Mouse (Mus musculus) layer of hippocampus, postnatal 36 days (tissue): ENCODE measurements around the gene 2310057J18Rik. TPM values are rescaled to one million over a fixed set of nuclear protein-coding genes. Genes with fewer than 3 reads are reported as not detected.
"Not testable (repeated sequence)": the region's sequence is repeated elsewhere in the genome, so short reads cannot be mapped to it uniquely, and the experiment has no call there.

Experiments used
- DNase-seq, 2 experiments: peaks; one replicate each; pipeline ENCODE4 v3.0.0; 2022
- total RNA-seq, 2 experiments: library from RNA; stranded (reverse); gene quantifications; 2 replicates each; pipeline ENCODE4 v1.2.3; 2021

The 2310057J18Rik gene
- not detected for total RNA-seq

GRCm38 (mm10) chr10:28986203-28986602 lies at the start of gene 2310057J18Rik:
Gene 2310057J18Rik, minus strand, starts transcription at chr10:28986303.
- DNase-seq = no peak

GRCm38 (mm10) chr10:29029960-29030359 lies 43.9 kb upstream of the 2310057J18Rik start:
- not testable (repeated sequence) for DNase-seq

GRCm38 (mm10) chr10:29019496-29020270 lies 33.6 kb upstream of the 2310057J18Rik start:
- no peak for DNase-seq

- no peak for DNase-seq
These were observed 11.7 kb upstream of the 2310057J18Rik start for GRCm38 (mm10) chr10:28997776-28998175.

GRCm38 (mm10) chr10:28988990-28989389 lies 2.9 kb upstream of the 2310057J18Rik start:
- no peak for DNase-seq

GRCm38 (mm10) chr10:28968189-28968588 lies 17.9 kb downstream of the 2310057J18Rik start:
- no peak for DNase-seq

- DNase-seq = peak; percentile 20 to 55
These were observed 31.0 kb downstream of the 2310057J18Rik start for GRCm38 (mm10) chr10:28955138-28955537.

- DNase-seq = no peak
These were observed 31.6 kb downstream of the 2310057J18Rik start for GRCm38 (mm10) chr10:28954515-28954914.

Other genes with a start within 250 kb of the 2310057J18Rik start
- gene Soga3, start 157.5 kb upstream of the 2310057J18Rik start, total RNA-seq = 100 to 1,000 TPM; 168 to 172 TPM
- 10 to 100 TPM; 27.7 to 29.2 TPM for gene Gm49353, start 212.7 kb upstream of the 2310057J18Rik start, total RNA-seq
- gene 9330159F19Rik, start 225.3 kb upstream of the 2310057J18Rik start, total RNA-seq = 10 to 100 TPM; 84.9 to 93.0 TPM